Mouse (Mus musculus): Measurements from ENCODE around the gene Scarb2. TPM values are rescaled to one million over a fixed set of nuclear protein-coding genes. Genes with fewer than 3 reads are reported as not detected.

The Scarb2 gene
- total RNA-seq, 1 experiment: 39.0 TPM

- in situ Hi-C loops (cut with MboI; ENCODE audit: low sequenced_read_pairs in 2 of 2, unreplicated experiment in 2 of 2): no loop called here
- no peak overlapping the region for H3K4me3 ChIP-seq (ENCODE audit: insufficient read depth in 1 of 2, low read depth in 1 of 2, low read length in 2 of 2, poor library complexity in 1 of 2, severe bottlenecking in 1 of 2)
- H3K9me3 ChIP-seq (ENCODE audit: control insufficient read depth, insufficient read depth, low read depth, low read length): no peaks in the 10 kb centered on the region
- no peak overlapping the region for H3K9ac ChIP-seq (ENCODE audit: insufficient read depth, low read depth, low read length, poor library complexity, severe bottlenecking)
- H3K36me3 ChIP-seq (ENCODE audit: control insufficient read depth, insufficient read depth, low read length, poor library complexity, severe bottlenecking): peaks cover 6% of the 10 kb centered on the region; the same call in 1 of the 2 replicates
- DNase-seq (ENCODE audit: low read depth, low spot score): no peak
- 0 out of 2 replicates have a peak overlapping the region, but pooled peaks have one; percentile 50 for H3K27ac ChIP-seq (ENCODE audit: insufficient read depth, low read depth, low read length, poor library complexity, severe bottlenecking)
- TF ChIP-seq ZNF384 (IDR thresholded peaks at IDR 0.05; ENCODE audit: low read depth, low read length) (no peak), ZC3H11A (IDR thresholded peaks at IDR 0.05; ENCODE audit: borderline replicate concordance, low read depth, low read length) (no peak), CHD2 (IDR thresholded peaks at IDR 0.05; ENCODE audit: low read depth, low read length) (no peak), HCFC1 (IDR thresholded peaks at IDR 0.05; ENCODE audit: borderline replicate concordance, insufficient read depth, low read length) (no peak), MAFK (IDR thresholded peaks at IDR 0.05; ENCODE audit: insufficient read depth, low read depth, low read length) (no peak)
- H3K4me1 ChIP-seq (ENCODE audit: control insufficient read depth in 2 of 2, insufficient read depth in 2 of 2, low read length in 2 of 2, poor library complexity in 1 of 2): peaks cover 11 to 24% of the 10 kb centered on the region in 2 experiments
Measured at GRCm38 (mm10) chr5:92490779-92491178, 15.9 kb downstream of the Scarb2 start.

DNA sequence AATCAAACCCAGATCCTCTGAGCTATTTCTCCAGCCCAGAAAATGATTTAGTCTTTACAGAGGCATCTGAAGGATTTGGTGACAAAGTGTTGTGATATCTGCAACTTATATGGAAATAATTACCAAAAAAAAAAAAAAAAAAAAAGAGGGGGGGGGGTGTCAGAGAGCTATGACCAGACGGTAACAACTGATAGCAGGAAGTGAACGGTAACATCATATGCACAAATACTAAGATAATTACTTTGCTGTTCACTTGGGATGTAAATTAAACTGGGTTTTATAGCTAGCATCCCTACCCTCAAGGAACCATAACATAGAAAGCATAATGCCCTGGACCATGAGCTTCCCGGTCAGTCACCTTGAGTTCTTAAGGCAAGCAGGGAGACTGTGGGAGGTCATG lies 16.3 kb downstream of the Scarb2 start:
- Histone ChIP-seq H3K36me3 (ENCODE audit: control insufficient read depth, insufficient read depth, low read length, poor library complexity, severe bottlenecking) (peaks cover 6% of the 10 kb centered on the region; the same call in 1 of the 2 replicates), H3K27ac (ENCODE audit: insufficient read depth, low read depth, low read length, poor library complexity, severe bottlenecking) (no peak overlapping the region), H3K9me3 (ENCODE audit: control insufficient read depth, insufficient read depth, low read depth, low read length) (no peaks in the 10 kb centered on the region), H3K9ac (ENCODE audit: insufficient read depth, low read depth, low read length, poor library complexity, severe bottlenecking) (no peak overlapping the region; the same call in 1 of the 2 replicates), H3K4me1 (ENCODE audit: control insufficient read depth in 2 of 2, insufficient read depth in 2 of 2, low read length in 2 of 2, poor library complexity in 1 of 2) (peaks cover 9 to 22% of the 10 kb centered on the region in 2 experiments), H3K4me3 (ENCODE audit: insufficient read depth in 1 of 2, low read depth in 1 of 2, low read length in 2 of 2, poor library complexity in 1 of 2, severe bottlenecking in 1 of 2) (no peak overlapping the region)
- DNase-seq (ENCODE audit: low read depth, low spot score): no peak
- TF ChIP-seq MAFK (IDR thresholded peaks at IDR 0.05; ENCODE audit: insufficient read depth, low read depth, low read length) (no peak), CHD2 (IDR thresholded peaks at IDR 0.05; ENCODE audit: low read depth, low read length) (no peak), HCFC1 (IDR thresholded peaks at IDR 0.05; ENCODE audit: borderline replicate concordance, insufficient read depth, low read length) (no peak)
- in situ Hi-C loops (cut with MboI; ENCODE audit: low sequenced_read_pairs in 2 of 2, unreplicated experiment in 2 of 2): no loop called here

DNA sequence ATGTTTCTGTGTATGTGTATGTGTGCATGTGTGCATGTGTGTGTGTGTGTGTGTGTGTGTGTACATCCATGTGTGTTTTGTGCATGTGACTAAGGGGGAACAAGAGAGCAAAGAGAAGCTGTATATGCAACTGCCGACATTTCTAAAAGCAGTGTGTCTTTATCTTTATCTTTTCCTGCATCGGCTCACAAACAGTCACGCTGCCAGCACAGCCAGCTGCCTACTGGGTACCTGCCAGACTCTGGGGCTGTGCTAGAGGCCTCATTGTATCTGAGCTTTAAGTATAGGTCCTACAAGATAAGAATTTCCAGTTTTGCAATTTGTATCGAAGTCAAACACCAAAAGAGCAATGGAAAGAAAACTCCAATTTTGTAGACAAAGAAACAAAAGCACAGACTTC lies 17.1 kb downstream of the Scarb2 start:
- no peak for TF ChIP-seq MAFK (IDR thresholded peaks at IDR 0.05; ENCODE audit: insufficient read depth, low read depth, low read length)
- no peak for TF ChIP-seq HCFC1 (IDR thresholded peaks at IDR 0.05; ENCODE audit: borderline replicate concordance, insufficient read depth, low read length)
- no peak for TF ChIP-seq CHD2 (IDR thresholded peaks at IDR 0.05; ENCODE audit: low read depth, low read length)
- no peak for TF ChIP-seq ZNF384 (IDR thresholded peaks at IDR 0.05; ENCODE audit: low read depth, low read length)
- TF ChIP-seq ZC3H11A (IDR thresholded peaks at IDR 0.05; ENCODE audit: borderline replicate concordance, low read depth, low read length): no peak
- peaks cover 6% of the 10 kb centered on the region; the same call in 1 of the 2 replicates for H3K36me3 ChIP-seq (ENCODE audit: control insufficient read depth, insufficient read depth, low read length, poor library complexity, severe bottlenecking)
- H3K4me1 ChIP-seq (ENCODE audit: control insufficient read depth in 2 of 2, insufficient read depth in 2 of 2, low read length in 2 of 2, poor library complexity in 1 of 2): peaks cover 6 to 16% of the 10 kb centered on the region in 2 experiments
- in situ Hi-C loops (cut with MboI; ENCODE audit: low sequenced_read_pairs in 2 of 2, unreplicated experiment in 2 of 2): no loop called here
- H3K27ac ChIP-seq (ENCODE audit: insufficient read depth, low read depth, low read length, poor library complexity, severe bottlenecking): no peak overlapping the region; the same call in 1 of the 2 replicates
- no peak overlapping the region for H3K4me3 ChIP-seq (ENCODE audit: insufficient read depth in 1 of 2, low read depth in 1 of 2, low read length in 2 of 2, poor library complexity in 1 of 2, severe bottlenecking in 1 of 2)
- DNase-seq (ENCODE audit: low read depth, low spot score): no peak
- no peak overlapping the region for H3K9ac ChIP-seq (ENCODE audit: insufficient read depth, low read depth, low read length, poor library complexity, severe bottlenecking)
- no peaks in the 10 kb centered on the region for H3K9me3 ChIP-seq (ENCODE audit: control insufficient read depth, insufficient read depth, low read depth, low read length)

DNA sequence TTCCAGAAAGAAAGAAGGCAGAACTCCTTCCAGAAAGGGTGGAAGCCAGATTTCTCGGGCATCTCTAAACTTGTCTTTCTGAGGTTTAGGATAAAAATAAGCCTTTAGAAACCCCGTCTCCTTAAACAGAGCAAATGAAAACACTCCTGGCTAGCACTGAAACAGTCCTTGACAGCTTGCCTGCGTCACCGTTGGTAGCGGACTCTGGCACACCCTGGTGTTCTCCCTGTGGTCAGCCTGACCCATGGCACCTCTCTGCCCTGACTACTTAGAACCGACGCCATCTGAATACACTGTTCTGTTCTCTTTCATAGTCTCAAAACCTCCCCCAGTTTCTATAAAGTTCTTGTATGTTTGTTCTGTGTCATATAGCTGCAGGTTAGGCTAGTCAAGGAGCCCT lies 17.7 kb downstream of the Scarb2 start:
- Histone ChIP-seq H3K4me1 (ENCODE audit: control insufficient read depth in 2 of 2, insufficient read depth in 2 of 2, low read length in 2 of 2, poor library complexity in 1 of 2) (peaks cover 6 to 16% of the 10 kb centered on the region in 2 experiments), H3K27ac (ENCODE audit: insufficient read depth, low read depth, low read length, poor library complexity, severe bottlenecking) (peak overlapping the region; percentile 1; the same call in 1 of the 2 replicates), H3K9me3 (ENCODE audit: control insufficient read depth, insufficient read depth, low read depth, low read length) (no peaks in the 10 kb centered on the region), H3K36me3 (ENCODE audit: control insufficient read depth, insufficient read depth, low read length, poor library complexity, severe bottlenecking) (peaks cover 9% of the 10 kb centered on the region), H3K4me3 (ENCODE audit: insufficient read depth in 1 of 2, low read depth in 1 of 2, low read length in 2 of 2, poor library complexity in 1 of 2, severe bottlenecking in 1 of 2) (no peak overlapping the region), H3K9ac (ENCODE audit: insufficient read depth, low read depth, low read length, poor library complexity, severe bottlenecking) (no peak overlapping the region)
- in situ Hi-C loops (cut with MboI; ENCODE audit: low sequenced_read_pairs in 2 of 2, unreplicated experiment in 2 of 2): no loop called here
- DNase-seq (ENCODE audit: low read depth, low spot score): no peak
- TF ChIP-seq HCFC1 (IDR thresholded peaks at IDR 0.05; ENCODE audit: borderline replicate concordance, insufficient read depth, low read length) (no peak), CHD2 (IDR thresholded peaks at IDR 0.05; ENCODE audit: low read depth, low read length) (no peak), ZNF384 (IDR thresholded peaks at IDR 0.05; ENCODE audit: low read depth, low read length) (no peak), ZC3H11A (IDR thresholded peaks at IDR 0.05; ENCODE audit: borderline replicate concordance, low read depth, low read length) (no peak), MAFK (IDR thresholded peaks at IDR 0.05; ENCODE audit: insufficient read depth, low read depth, low read length) (no peak)

- DNase-seq (ENCODE audit: low read depth, low spot score): no peak
- no peaks in the 10 kb centered on the region for H3K9me3 ChIP-seq (ENCODE audit: control insufficient read depth, insufficient read depth, low read depth, low read length)
- no peak overlapping the region; the same call in 1 of the 2 replicates for H3K27ac ChIP-seq (ENCODE audit: insufficient read depth, low read depth, low read length, poor library complexity, severe bottlenecking)
- in situ Hi-C loops (cut with MboI; ENCODE audit: low sequenced_read_pairs in 2 of 2, unreplicated experiment in 2 of 2): no loop called here
- H3K4me3 ChIP-seq (ENCODE audit: insufficient read depth in 1 of 2, low read depth in 1 of 2, low read length in 2 of 2, poor library complexity in 1 of 2, severe bottlenecking in 1 of 2): no peak overlapping the region
- peaks cover 2 to 15% of the 10 kb centered on the region in 2 experiments; a peak in 3 of 4 replicates for H3K4me1 ChIP-seq (ENCODE audit: control insufficient read depth in 2 of 2, insufficient read depth in 2 of 2, low read length in 2 of 2, poor library complexity in 1 of 2)
- no peak overlapping the region for H3K9ac ChIP-seq (ENCODE audit: insufficient read depth, low read depth, low read length, poor library complexity, severe bottlenecking)
- TF ChIP-seq ZC3H11A (IDR thresholded peaks at IDR 0.05; ENCODE audit: borderline replicate concordance, low read depth, low read length) (no peak), CHD2 (IDR thresholded peaks at IDR 0.05; ENCODE audit: low read depth, low read length) (no peak), ZNF384 (IDR thresholded peaks at IDR 0.05; ENCODE audit: low read depth, low read length) (no peak)
- peaks cover 12% of the 10 kb centered on the region for H3K36me3 ChIP-seq (ENCODE audit: control insufficient read depth, insufficient read depth, low read length, poor library complexity, severe bottlenecking)
Measured at GRCm38 (mm10) chr5:92488408-92488807, 18.2 kb downstream of the Scarb2 start.

Data from ES-E14 (cell line).